Mouse (Mus musculus) liver, embryonic 14.5 days (tissue): ENCODE results near the gene Trip12.

Source experiments
- CTCF ChIP-seq: IDR thresholded peaks from 2 replicates; pipeline ENCODE4 v1.5.1; 2016; ENCODE audit warnings: antibody characterized with exemption, low read depth, control low read depth
- EP300 ChIP-seq: IDR thresholded peaks from 2 replicates; pipeline ENCODE4 v1.6.1; 2016; ENCODE audit warnings: antibody characterized with exemption, low read depth

GRCm38 (mm10) chr1:84722371-84722770 lies 117.9 kb downstream of the Trip12 start:
- TF ChIP-seq CTCF (no peak), EP300 (no peak)
